9 mouse cellular contexts compared by ENCODE assay signal in the genomic region with DNA sequence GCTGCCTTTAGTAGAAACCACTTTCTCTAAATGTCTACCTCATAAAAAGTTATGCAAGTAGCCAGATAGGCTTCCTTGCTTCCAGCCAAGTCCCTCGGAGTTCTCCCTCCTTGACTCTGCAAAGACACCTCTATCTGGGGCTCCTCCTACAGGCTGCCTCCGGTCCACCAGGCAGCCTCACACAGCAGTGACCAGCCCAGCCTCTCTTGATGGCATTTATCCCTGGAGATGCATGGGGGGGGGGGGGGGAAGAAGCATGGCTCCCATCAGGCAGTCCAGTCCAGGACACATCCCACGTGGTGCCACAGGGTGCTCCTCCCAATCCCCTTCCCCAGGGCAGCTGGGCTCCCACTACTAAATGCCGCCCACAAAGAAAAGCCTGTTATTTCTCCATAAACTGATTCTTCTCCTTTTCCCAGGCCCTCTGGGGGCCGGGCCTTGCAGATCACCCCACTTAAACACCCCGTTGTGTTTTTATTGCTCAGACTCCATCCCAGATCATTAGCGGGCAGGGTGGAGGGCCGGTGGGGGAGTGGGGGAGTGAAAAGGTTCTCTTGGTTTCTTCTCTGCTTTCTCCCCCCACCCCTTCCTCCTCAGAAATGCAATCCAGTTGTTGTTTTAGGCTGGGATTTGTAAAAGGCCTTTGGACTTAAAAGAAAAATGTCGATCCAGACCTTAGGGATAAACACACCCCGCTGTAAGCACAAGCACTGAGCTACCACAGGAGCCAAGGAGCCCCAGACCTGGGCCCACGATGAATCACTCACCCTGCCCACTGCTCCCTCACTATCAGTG. TPM values are rescaled to one million over a fixed set of nuclear protein-coding genes. Genes with fewer than 3 reads are reported as not detected.
DNase-seq lines count a peak whose midpoint lies in the region; ATAC-seq and TF ChIP-seq lines count a peak whose summit lies in the region.
"Had no signal": no experiment of that assay in that cellular context is flagged by ENCODE, and none has a peak within 500 bp of the region (broad histone marks: within the 10 kb centered on the region; RNA-seq: fewer than 3 reads in every experiment).

No protein-coding gene starts in this region.

- H3K27me3 ChIP-seq in heart, embryonic 12.5 days (replicated peaks) = no peaks in the 10 kb centered on the region
- no peaks in the 10 kb centered on the region for H3K27me3 ChIP-seq in kidney, embryonic 16.5 days (ENCODE audit: insufficient read depth, low read length)
- no peaks in the 10 kb centered on the region for H3K27me3 ChIP-seq in midbrain, postnatal 0 days (ENCODE audit: insufficient read depth, low read length)

- no peak overlapping the region for H3K4me3 ChIP-seq in heart, embryonic 12.5 days
- H3K4me3 ChIP-seq in kidney, embryonic 16.5 days (ENCODE audit: low read length) = no peak overlapping the region
- H3K4me3 ChIP-seq in midbrain, postnatal 0 days (ENCODE audit: low read depth, low read length) = no peak overlapping the region

- peak; percentile 57 for TF ChIP-seq CTCF in midbrain, postnatal 0 days (IDR thresholded peaks at IDR 0.05)

- intact Hi-C loops in left cerebral cortex, postnatal 14 days (cut with DNase I) = loop anchor here (5.0 kb wide), 1 partner anchor 51 kb away; no protein-coding TSS in a partner anchor

- peak; percentile 7 for DNase-seq in 3T3-L1 (ENCODE audit: low read depth, low spot score)
- DNase-seq in brain, adult 2 months (ENCODE audit: low read depth, low spot score) = peak; percentile 41
- no peak for DNase-seq in midbrain, postnatal 0 days (ENCODE audit: low spot score)
- DNase-seq in right cerebral cortex, postnatal 25 days = no peak
- no peak for DNase-seq in left cerebral cortex, postnatal 14 days (ENCODE audit: low spot score in 2 of 2)

- no peaks in the 10 kb centered on the region for H3K9me3 ChIP-seq in heart, embryonic 12.5 days (replicated peaks)
- no peaks in the 10 kb centered on the region for H3K9me3 ChIP-seq in kidney, embryonic 16.5 days (ENCODE audit: low read length)
- no peaks in the 10 kb centered on the region for H3K9me3 ChIP-seq in midbrain, postnatal 0 days (ENCODE audit: low read length)
- H3K9me3 ChIP-seq: megakaryocyte, embryonic 14.5 days had no signal

- H3K27ac ChIP-seq in heart, embryonic 12.5 days (ENCODE audit: poor library complexity, severe bottlenecking) = peak overlapping the region; percentile 93
- peak overlapping the region; percentile 91 for H3K27ac ChIP-seq in kidney, embryonic 16.5 days (ENCODE audit: low read length)
- H3K27ac ChIP-seq in midbrain, postnatal 0 days (ENCODE audit: low read depth, low read length) = peak overlapping the region; percentile 43; the same call in 1 of the 2 replicates

- WGBS in heart, embryonic 12.5 days = 18% methylated on average over 11 of the region's 11 CpGs
- WGBS in kidney, embryonic 16.5 days = 6% methylated on average over 11 of the region's 11 CpGs
- 13% methylated on average over 11 of the region's 11 CpGs for WGBS in midbrain, postnatal 0 days

- peak overlapping the region; percentile 68 for H3K9ac ChIP-seq in heart, embryonic 12.5 days
- peak overlapping the region; percentile 37; the same call in 1 of the 2 replicates for H3K9ac ChIP-seq in kidney, embryonic 16.5 days (replicated peaks; ENCODE audit: low read length)
- no peak overlapping the region for H3K9ac ChIP-seq in midbrain, postnatal 0 days (replicated peaks; ENCODE audit: low read length, poor library complexity, severe bottlenecking)

- peak; percentile 65 for ATAC-seq in heart, embryonic 12.5 days (ENCODE audit: insufficient number of reproducible peaks, low FRiP score)
- ATAC-seq in kidney, embryonic 16.5 days (ENCODE audit: low FRiP score, low TSS enrichment) = peak; percentile 87
- ATAC-seq in midbrain, postnatal 0 days (ENCODE audit: low FRiP score) = peak; percentile 61; the same call in 1 of the 2 replicates
- no peak for ATAC-seq in activated CD4-positive, CD25-positive, alpha-beta regulatory T cell, adult 4 months

- peak overlapping the region; percentile 37 for H3K4me2 ChIP-seq in heart, embryonic 12.5 days
- H3K4me2 ChIP-seq in kidney, embryonic 16.5 days (replicated peaks; ENCODE audit: low read depth, low read length) = peak overlapping the region; percentile 24; the same call in 1 of the 2 replicates
- H3K4me2 ChIP-seq in midbrain, postnatal 0 days (ENCODE audit: low read depth, low read length, poor library complexity, severe bottlenecking) = no peak overlapping the region

- H3K4me1 ChIP-seq in heart, embryonic 12.5 days (replicated peaks) = peaks cover 83% of the 10 kb centered on the region
- H3K4me1 ChIP-seq in kidney, embryonic 16.5 days (ENCODE audit: insufficient read depth, low read length) = peaks cover 66% of the 10 kb centered on the region
- peaks cover 14% of the 10 kb centered on the region; the same call in 1 of the 2 replicates for H3K4me1 ChIP-seq in midbrain, postnatal 0 days (ENCODE audit: insufficient read depth, low read length)

- 0 out of 2 replicates have a peak, but pooled peaks cover 4% of the 10 kb centered on the region for H3K36me3 ChIP-seq in heart, embryonic 12.5 days
- no peaks in the 10 kb centered on the region for H3K36me3 ChIP-seq in kidney, embryonic 16.5 days (ENCODE audit: insufficient read depth, low read length)
- H3K36me3 ChIP-seq in midbrain, postnatal 0 days (ENCODE audit: insufficient read depth, low read length) = no peaks in the 10 kb centered on the region

RNA-seq across cellular contexts. Expression of gene Tspan18, which starts 55.9 kb away (rescaled TPM):
- 58.5 and 63.8 TPM in 2 replicates for polyA plus RNA-seq in heart, embryonic 12.5 days (2016; fragmentation: Nextera tagmentation; extraction: Ambion mirVana)
- polyA plus RNA-seq in kidney, embryonic 16.5 days (2015; fragmentation: Nextera tagmentation; extraction: Ambion mirVana) = 35.0 and 47.0 TPM in 2 replicates
- total RNA-seq in midbrain, postnatal 0 days (2014; rRNA removed) = 19.8 and 21.5 TPM in 2 replicates
- 13.2 and 16.5 TPM in 2 replicates for polyA plus RNA-seq in midbrain, postnatal 0 days (2015; fragmentation: Nextera tagmentation; extraction: Ambion mirVana)
- 1 to 10 TPM; 3.5 to 7.4 TPM for total RNA-seq in left cerebral cortex, postnatal 14 days (2021)
- polyA plus RNA-seq in activated CD4-positive, CD25-positive, alpha-beta regulatory T cell, adult 4 months (2017; shearing (Covaris generic)) = under 1 TPM in 1 of 2 experiments, not detected in 1; 0.54 TPM

Comparison
In these comparisons a context has a peak if more than half of its experiments do, and no peak if none do; other contexts are left out.
1. DNase-seq: peak in 3T3-L1 (single experiment) and brain, adult 2 months (single experiment); none in midbrain, postnatal 0 days (single experiment), right cerebral cortex, postnatal 25 days (single experiment) and left cerebral cortex, postnatal 14 days (0 of 2).
2. H3K27ac ChIP-seq: peak in every context shown above with its lines; median percentile 93 in heart, embryonic 12.5 days; 91 in kidney, embryonic 16.5 days; 43 in midbrain, postnatal 0 days.